Mouse (Mus musculus) layer of hippocampus, postnatal 10 days (tissue): ENCODE measurements around the gene Cbx1. TPM values are rescaled to one million over a fixed set of nuclear protein-coding genes. Genes with fewer than 3 reads are reported as not detected.

Experiments
- DNase-seq, 2 experiments: peaks; one replicate each; pipeline ENCODE4 v3.0.0; 2021; ENCODE audit warnings: low spot score in 2 of 2
- long read RNA-seq: library from polyadenylated mRNA; stranded (forward); transcript quantifications from one replicate; pipeline ENCODE4 v2.0.0, GENCODE M21; 2023
- total RNA-seq, 2 experiments: library from RNA; stranded (reverse); gene quantifications; 2 replicates each; pipeline ENCODE4 v1.2.3; 2021

Cbx1 gene
- total RNA-seq: 10 to 100 TPM; 56.3 to 61.8 TPM
- long read RNA-seq, partial matches to known transcripts: 3 of 18 reads
- long read RNA-seq, other reads (novel, unspliced or antisense): 13 of 18 reads

DNA sequence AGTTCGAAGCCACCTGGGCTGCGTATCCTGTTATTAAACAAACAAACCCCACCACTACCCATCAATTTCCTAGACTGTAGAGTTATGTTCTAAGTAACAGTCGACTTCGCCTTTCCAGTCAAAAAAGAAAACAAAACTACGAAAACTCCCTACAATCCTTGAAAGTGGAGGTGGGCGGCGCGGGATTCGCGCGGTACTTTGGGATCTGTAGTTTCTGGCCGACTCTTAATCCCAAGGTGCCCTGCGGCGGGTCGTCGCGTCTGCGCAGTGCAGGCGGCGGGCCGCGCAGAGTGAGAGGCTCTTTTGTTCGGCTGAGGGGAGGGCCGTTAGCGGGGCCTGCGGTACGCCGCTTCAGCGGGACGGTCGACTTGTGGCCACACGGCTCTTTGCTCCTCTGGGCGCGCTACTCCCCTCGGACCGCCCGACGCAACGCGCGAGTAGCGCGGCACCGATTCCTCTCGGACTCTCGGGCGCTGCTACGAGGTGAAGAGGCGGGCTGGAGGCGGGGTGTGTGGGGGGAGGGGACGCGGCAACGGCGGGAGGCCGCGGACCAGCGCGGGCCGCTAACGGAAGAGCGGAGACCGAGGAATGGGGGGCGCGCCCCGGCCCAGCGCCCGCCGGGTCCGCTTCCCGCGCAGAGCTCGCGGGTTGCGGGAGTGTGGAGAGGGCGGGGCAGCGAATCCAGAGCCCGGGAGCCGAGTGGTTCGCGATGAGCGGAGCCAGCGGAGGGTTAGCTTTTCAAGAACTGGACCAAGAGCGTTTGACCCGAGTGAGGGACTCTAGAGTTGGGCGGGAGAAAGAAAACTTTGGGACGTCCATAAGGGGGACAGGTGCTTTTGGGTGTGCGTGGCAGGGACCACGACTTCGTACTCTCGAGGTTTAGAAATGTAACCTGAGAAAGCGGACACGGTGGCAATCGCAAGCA is at the start of gene Cbx1:
Gene Cbx1 (plus strand): TSS at position 257 of the 925 bp plus-strand sequence.
- peak; percentile 88 to 93 for DNase-seq

DNA sequence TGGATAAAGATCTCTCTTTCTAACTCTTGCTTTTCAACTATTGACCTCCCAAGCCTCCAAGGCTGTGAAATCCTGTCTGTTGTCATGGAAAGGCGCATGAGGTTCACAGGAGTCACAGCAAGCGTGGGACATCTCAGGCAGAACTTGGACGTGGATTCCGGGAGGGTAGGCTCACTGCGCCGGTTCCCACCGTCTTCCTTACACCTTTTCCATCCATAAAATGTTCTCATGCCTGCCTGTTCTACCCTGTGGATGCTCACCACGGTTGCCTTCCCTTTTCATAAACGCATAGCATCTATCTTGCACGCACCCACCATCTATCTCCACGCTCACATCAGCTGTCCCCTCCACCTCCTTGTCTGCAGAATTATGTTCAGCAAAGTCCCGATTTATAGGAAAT is 48.1 kb upstream of the Cbx1 start:
- DNase-seq: no peak

DNA sequence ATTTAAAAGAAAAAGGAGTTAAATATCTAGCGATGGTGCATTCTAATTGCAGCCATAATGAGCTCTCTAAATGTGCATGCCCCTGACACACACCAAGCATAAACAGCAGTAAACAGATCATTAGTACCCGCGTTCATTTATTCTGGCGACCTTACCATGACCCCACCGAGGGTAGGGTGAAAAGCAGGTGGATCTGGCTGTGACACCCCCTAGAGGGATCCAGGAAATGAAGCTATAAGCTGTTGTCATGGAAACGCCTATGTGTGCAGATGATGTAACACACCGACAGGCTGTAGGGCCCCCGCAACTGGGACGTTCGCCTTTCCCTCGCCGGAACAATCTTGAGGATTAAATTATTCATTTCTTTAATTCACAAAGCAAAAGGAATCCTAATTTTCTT is 46.9 kb upstream of the Cbx1 start:
- peak in 1 of 2 experiments; percentile 43 for DNase-seq

DNA sequence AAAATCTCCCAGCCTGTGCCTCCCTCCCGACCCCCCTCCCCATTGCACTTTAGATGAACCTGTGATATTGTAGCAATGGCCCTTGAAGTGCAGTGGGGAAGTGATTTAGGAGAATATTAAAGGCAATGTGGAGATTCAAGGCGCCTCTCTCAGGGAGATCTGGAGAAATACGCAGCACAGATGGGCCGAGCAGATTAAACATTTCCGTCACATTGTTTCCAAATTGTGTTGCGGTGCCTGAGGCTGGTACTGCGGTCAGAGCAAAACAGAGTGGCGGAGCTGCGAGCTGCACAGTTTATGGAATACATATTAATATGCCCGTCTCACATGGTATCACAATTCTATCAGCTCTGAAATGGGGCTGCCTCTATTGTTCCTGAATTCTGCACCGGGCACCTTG is 45.9 kb upstream of the Cbx1 start:
- DNase-seq: no peak

DNA sequence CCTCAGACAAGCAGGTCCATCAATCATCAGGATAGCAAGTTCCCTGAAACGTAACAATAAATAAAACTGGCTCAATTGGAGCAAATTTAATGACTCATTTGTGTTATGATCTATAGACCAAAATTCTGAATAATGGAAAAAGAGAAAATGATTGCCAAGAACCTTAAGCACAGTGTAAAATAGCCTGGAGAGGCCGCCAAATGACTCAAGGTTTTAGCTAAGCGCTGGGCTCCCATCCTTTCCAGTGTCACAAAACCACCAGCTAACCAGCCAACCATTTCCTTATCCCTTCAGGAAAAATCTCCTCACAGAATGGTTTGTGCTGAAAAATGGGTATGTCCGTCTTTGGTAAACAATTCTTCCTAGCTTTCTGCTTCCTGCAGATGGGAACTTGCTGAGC is 45.0 kb upstream of the Cbx1 start:
- no peak for DNase-seq

DNA sequence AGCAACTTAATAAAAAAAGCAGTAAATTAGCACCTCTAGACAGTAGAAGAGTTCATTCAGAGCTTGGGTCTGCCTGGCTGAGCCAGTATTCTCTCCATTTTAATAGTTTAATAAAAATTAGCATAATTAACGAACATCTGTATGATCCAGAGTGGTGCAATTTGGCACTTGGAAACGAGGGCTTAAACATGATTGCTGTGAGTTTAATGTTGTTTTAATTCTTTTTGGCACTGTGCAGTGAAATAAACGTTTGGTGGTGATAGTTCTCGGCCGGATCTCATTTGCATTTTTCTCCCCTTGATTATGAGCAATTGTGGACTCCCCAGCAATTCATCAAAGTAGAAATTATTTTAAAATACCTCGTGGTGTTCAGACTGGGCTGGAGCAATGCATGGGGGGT is 42.3 kb upstream of the Cbx1 start:
- DNase-seq: no peak

- no peak for DNase-seq
Measured at GRCm38 (mm10) chr11:96747555-96747954, 41.4 kb upstream of the Cbx1 start.

- DNase-seq: no peak
Measured at GRCm38 (mm10) chr11:96755298-96755697, 33.6 kb upstream of the Cbx1 start.

DNA sequence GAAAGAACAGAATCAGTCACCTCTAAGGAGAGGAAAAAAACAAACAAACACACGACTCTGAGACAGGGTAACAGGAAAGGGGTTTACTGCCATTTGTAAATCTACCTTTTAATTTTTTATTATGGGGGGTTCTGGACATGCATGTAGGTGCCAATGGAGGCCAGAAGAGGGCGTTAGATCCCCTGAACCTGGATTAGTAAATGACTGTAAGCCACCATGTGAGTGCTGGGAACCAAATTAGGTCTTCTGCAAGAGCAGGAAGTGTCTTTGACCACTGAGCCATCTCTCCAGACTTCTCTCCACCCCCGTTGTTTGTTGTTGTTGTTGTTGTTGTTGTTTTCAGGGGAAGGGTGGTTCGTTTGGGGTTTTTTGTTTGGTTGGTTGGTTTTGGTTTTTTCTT is 31.5 kb upstream of the Cbx1 start:
- DNase-seq: no peak

DNA sequence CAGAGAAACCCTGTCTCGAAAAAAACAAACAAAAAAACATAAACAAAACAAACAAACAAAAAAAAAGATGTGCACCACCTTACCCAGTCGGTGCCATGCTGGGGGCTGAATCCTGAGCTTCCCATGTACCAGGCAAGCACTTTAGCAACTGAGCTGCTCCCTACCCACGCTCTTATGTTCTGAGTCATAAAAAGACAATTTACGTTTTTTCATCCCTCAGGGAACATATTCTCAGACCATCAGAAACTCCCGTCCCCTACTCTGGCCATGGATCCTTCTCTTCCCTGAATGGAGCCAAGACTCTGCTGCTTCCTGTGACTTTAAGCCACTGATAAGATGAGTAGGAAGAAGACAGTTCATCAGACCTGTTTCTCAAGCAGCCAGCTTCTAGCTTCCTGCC is 30.5 kb upstream of the Cbx1 start:
- DNase-seq: no peak

DNA sequence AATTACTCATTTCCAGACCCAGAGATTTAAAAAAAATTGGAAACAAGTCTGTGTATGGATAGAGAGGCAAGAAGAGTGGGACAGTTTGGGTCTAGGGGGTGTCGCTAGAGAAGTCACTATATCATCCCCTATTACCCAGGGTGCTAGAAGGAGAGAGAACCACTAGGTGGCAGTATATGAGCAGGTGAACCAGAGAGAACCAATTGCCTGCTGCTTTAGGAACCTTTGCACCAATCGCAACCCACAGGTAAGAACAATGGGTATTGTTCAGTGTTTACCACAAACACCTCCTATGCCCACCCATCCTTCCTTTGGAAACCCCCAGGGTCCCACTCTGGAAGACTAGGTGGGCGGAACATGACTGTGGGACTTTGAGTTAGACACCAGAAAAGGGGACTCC is 28.9 kb upstream of the Cbx1 start:
- DNase-seq: no peak

- no peak for DNase-seq
Measured at GRCm38 (mm10) chr11:96761984-96762383, 26.9 kb upstream of the Cbx1 start.

DNA sequence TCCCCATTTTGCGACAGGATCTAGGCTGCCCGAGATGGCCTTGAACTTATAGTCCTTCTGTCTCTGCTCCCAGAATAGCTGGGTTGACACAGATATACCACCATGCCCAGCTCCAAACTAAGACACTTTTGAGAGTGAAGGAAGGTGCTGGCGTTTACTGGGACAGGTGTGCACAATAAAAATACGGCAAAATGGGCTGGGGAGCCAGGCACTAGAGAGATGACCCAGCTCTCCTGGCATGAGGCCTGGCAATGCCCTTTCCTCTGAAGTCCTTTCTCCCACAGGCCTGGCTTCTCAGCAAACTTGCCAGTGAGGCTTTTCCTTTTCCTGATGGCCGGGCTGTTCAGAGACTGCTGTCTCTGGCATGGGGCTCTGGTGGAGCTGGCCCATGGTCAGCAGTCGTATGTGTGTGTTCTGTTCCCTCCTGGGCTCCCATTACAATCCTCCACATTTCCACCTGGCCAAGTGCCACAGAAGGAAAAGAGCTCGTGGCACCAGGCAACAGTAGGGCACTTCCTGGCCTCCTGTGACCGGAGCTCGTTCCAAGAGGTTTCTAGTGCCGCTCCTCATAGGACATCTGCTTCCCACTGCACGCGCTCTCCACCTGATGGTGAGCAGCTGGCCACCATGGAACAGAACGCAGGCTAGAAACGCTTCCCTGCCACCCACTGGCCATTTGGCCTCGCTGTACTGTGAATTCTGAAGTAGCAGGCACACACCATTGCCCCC is 26.0 kb upstream of the Cbx1 start:
- peak; percentile 60 to 62 for DNase-seq

DNA sequence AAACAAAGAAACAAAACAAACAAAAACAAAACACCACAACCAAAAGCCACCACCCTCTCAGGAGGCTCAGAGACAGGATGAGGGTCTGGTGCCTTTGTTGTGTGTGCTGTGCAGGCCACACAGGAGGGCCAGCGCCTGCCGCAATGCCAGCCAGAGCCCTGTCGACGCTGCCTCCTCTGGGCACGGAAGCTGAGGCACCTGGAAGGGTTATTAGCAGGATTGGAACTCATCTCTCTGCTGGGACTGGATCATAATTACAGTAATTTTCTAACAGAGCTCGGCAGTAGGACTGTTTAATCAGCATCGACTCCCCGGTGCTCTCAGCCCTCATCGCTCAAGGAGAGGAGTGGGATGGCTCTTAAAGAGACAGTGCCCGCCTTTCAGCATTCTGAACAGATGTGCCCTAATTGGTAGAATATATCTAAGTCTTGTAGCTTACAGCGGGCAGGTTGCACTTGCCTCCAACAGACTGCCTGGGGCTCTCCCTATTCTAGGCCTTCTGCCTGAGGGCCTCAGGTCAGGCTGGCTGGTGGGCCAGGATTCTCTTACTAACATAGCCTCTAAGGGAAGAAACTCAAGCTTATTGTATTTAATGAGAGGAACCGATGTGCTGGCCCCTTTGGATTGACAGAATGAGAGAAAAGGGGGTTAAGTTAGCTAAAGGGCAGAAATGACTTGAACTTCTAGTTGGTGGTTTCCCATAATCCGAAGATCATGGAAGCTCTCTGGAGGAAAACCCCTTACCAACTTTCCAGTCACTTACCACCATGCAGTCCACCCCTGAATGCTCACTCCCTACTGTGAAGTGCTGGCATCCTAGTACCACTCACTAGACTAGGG is 24.2 kb upstream of the Cbx1 start:
- DNase-seq: no peak

- DNase-seq: no peak
Measured at GRCm38 (mm10) chr11:96765645-96766044, 23.3 kb upstream of the Cbx1 start.

GRCm38 (mm10) chr11:96766555-96766954 is 22.4 kb upstream of the Cbx1 start:
- DNase-seq: no peak

DNA sequence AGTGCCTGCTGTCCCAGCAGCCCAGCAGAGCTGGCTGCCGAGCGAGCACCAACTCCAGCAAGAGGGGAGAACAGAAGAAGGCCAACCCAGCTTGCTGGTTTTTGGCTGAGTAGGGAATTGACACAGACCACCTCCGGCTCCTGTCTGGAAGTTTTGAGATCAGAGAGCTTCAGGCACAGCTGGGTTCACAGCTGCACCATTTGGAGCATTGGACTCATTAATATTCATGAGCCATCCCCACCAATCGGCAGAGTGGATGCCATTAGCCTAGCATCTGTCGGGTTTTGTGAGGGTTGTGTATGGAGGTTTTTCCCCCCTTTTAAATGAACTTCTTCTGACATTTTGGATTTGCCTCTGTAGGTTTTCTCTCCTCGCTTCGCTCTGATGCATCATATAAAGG is 21.8 kb upstream of the Cbx1 start:
- DNase-seq: peak; percentile 23 to 25

GRCm38 (mm10) chr11:96768240-96768639 is 20.7 kb upstream of the Cbx1 start:
- DNase-seq: no peak

- DNase-seq: no peak
Measured at GRCm38 (mm10) chr11:96771274-96771975, 17.5 kb upstream of the Cbx1 start.

DNA sequence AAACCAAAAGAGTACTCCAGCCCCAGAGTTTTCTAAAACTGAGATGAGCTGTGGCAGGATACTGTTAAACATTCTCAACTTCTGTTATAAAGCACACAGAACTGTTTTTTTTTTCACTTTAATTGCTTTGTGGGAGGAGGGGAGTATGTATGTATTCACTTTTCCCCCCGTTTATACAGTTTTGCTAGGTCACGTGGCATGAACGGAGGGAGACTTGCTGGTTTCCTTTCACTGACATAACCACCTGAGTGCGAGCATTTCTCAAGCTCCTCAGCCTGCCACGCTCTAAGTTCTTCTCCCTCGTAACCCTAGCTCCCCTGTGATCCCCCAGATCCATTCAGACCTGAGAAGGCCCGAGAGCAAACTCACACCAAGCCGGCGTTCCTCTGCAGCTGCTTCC is 16.5 kb upstream of the Cbx1 start:
- no peak for DNase-seq

DNA sequence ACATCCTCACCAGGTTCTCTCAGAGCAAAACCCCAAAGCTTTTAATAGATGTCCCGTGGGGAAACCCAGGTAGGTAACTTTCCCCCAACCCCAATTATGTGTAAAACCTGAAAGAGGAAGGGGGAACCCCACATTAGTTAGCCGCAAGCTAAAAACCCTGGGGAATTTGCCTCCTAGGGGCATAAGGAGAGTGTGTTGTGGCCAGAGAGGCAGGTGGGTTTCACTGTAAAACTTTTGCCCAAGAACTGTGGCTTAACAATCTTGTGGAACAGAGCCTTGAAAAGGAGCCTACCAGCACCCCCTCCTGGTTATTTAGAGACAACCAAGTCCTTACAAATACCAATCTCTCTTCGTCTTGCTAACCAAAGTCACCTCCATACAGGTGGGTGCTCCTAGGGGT is 14.4 kb upstream of the Cbx1 start:
- DNase-seq: no peak
